Mouse (Mus musculus) neural tube, embryonic 13.5 days (tissue): Measurements from ENCODE around the gene Fam196b. TPM values are rescaled to one million over a fixed set of nuclear protein-coding genes. Genes with fewer than 3 reads are reported as not detected.
A peak's percentile ranks its signal among the peaks of the same experiment; 100 is the strongest.

ENCODE experiments used
- ATAC-seq: fragments of 200-750 bp; cut with Nextera tagmentation; 2 replicates; pipeline ENCODE4 v1.8.0; 2017; ENCODE audit warnings: low read depth, mild to moderate bottlenecking, moderate TSS enrichment, moderate library complexity
- H3K27ac ChIP-seq: fragments of 300-500 bp; sonication (generic); replicated peaks from 2 replicates; pipeline ENCODE4 v1.5.1; 2015; ENCODE audit warnings: moderate library complexity, mild to moderate bottlenecking, inconsistent platforms
- H3K27me3 ChIP-seq: fragments of 300-500 bp; sonication (generic); 2 replicates; pipeline ENCODE4 v1.6.1; 2015; ENCODE audit warnings: mild to moderate bottlenecking, inconsistent platforms
- H3K36me3 ChIP-seq: fragments of 300-500 bp; sonication (generic); 2 replicates; pipeline ENCODE4 v1.6.1; 2015; ENCODE audit warnings: mild to moderate bottlenecking, inconsistent platforms
- H3K4me1 ChIP-seq: fragments of 300-500 bp; sonication (generic); replicated peaks from 2 replicates; pipeline ENCODE4 v1.6.1; 2015; ENCODE audit warnings: inconsistent platforms
- H3K4me2 ChIP-seq: fragments of 300-500 bp; sonication (generic); 2 replicates; pipeline ENCODE4 v1.6.1; 2015; ENCODE audit warnings: inconsistent platforms, mild to moderate bottlenecking, moderate library complexity
- H3K4me3 ChIP-seq: fragments of 300-500 bp; sonication (generic); 2 replicates; pipeline ENCODE4 v1.5.1; 2015; ENCODE audit warnings: mild to moderate bottlenecking, inconsistent platforms
- H3K9ac ChIP-seq: fragments of 300-500 bp; sonication (generic); 2 replicates; pipeline ENCODE4 v1.6.1; 2015; ENCODE audit warnings: moderate library complexity, mild to moderate bottlenecking, inconsistent platforms
- H3K9me3 ChIP-seq: fragments of 300-500 bp; sonication (generic); 2 replicates; pipeline ENCODE4 v1.6.1; 2016; ENCODE audit warnings: inconsistent platforms
- WGBS: fragments of 180-500 bp; shearing (Covaris S2); methylation state at CpG from one replicate; pipeline ENCODE4 v1.1.7; 2015; 5-methylcytosine and 5-hydroxymethylcytosine counted together
- polyA plus RNA-seq: library from polyadenylated mRNA; unstranded; fragments of >200 nt; fragmentation: Nextera tagmentation; extraction: Ambion mirVana; gene quantifications from 2 replicates; pipeline ENCODE4 v1.2.1, GENCODE M21; 2015

The Fam196b gene
- polyA plus RNA-seq, 1 experiment from 2014 or later = 3.8 TPM

DNA sequence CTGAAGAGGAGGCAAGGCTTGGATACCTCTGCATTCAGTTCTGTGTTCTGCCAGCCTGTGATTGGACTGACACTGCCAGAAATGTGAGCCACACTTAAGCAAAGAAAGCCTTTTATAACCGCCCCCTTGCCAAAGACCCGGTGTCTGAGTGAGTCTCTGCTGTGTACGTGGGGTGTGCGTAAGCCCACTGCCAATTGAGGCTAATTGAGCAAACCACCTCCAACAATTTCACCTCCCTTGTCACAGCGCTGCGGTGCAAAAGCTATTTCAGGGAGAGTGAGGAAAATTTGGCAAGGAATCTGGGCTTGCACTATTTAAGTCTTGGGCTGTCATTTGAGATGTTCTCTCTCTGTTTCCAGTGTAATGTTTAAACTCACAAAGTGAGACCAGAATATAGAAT is 106.4 kb downstream of the Fam196b start:
- no peaks in the 10 kb centered on the region for H3K9me3 ChIP-seq
- peaks cover 5% of the 10 kb centered on the region; the same call in 1 of the 2 replicates for H3K27me3 ChIP-seq
- H3K36me3 ChIP-seq = no peaks in the 10 kb centered on the region
- H3K4me1 ChIP-seq = peaks cover 24% of the 10 kb centered on the region
- H3K4me3 ChIP-seq = no peak overlapping the region
- 52% methylated on average over 6 of the region's 6 CpGs for WGBS
- H3K4me2 ChIP-seq = no peak overlapping the region
- ATAC-seq = no peak
- H3K27ac ChIP-seq = no peak overlapping the region
- H3K9ac ChIP-seq = no peak overlapping the region

DNA sequence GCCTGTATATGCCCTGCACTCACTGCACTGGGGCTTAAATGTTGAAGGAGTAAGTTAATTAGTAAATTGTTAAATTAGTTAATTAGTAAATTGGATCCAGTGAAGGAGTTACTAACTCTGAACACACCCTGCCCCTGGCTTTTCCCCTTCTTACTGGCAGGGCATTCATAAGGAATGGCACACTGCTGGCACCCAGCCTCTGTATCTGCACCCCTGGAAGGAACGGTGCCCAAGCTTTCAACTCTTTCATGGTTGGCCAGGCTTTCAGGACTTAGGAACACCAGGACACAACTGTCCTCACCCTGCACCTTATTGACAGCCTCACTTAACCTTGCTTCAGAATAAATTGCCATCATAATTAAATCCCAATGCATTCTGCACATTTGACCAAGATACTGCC is 109.9 kb downstream of the Fam196b start:
- H3K4me3 ChIP-seq = no peak overlapping the region
- H3K4me2 ChIP-seq = no peak overlapping the region
- no peaks in the 10 kb centered on the region for H3K27me3 ChIP-seq
- H3K9me3 ChIP-seq = no peaks in the 10 kb centered on the region
- 86% methylated on average over 1 of the region's 1 CpGs for WGBS
- no peaks in the 10 kb centered on the region for H3K4me1 ChIP-seq
- no peaks in the 10 kb centered on the region for H3K36me3 ChIP-seq
- no peak overlapping the region for H3K9ac ChIP-seq
- ATAC-seq = no peak
- no peak overlapping the region for H3K27ac ChIP-seq

DNA sequence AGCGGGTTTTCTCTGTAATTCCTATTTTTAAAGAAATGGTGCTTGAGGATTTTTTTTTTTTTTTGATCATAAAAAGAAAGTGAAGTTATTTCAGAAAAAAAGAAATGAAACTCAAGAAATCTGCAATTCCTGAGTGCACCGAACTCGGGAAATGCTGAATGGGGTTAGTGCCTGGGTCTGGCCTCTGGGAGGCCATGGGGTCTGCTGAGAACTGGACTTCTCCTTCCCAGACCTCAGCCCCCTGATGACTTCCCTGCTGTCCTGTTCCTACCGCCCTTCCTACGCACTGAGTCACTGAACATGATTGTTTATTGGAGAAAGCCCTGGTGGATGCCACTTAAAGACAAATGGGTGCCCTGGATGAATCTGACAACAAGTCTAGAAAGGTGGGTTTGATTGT is 112.6 kb downstream of the Fam196b start:
- H3K4me3 ChIP-seq = no peak overlapping the region
- WGBS = 92% methylated on average over 5 of the region's 5 CpGs
- no peak overlapping the region for H3K4me2 ChIP-seq
- H3K36me3 ChIP-seq = no peaks in the 10 kb centered on the region
- H3K9ac ChIP-seq = no peak overlapping the region
- H3K9me3 ChIP-seq = no peaks in the 10 kb centered on the region
- H3K27me3 ChIP-seq = no peaks in the 10 kb centered on the region
- no peak for ATAC-seq
- H3K4me1 ChIP-seq = no peaks in the 10 kb centered on the region
- no peak overlapping the region for H3K27ac ChIP-seq

DNA sequence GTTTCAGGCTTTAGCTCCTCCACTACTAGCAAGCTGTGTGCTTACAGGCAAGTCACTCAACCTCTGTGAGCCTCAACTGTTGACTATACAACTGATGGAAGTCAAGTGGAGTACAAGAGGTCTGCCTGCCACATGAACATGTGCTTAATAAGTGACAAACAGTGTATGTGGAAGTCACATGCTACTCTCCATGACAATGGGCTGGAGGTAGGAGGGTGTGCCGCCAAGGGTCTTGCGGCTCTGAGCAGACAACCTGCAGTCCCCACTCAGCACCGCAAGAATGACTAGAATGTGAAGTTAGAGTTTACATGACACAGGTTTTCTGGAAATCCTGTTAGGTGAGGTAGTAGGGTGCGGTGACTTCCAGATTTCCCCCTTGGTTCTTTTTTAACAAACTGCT is 116.3 kb downstream of the Fam196b start:
- H3K27ac ChIP-seq = no peak overlapping the region
- no peaks in the 10 kb centered on the region for H3K27me3 ChIP-seq
- H3K4me3 ChIP-seq = no peak overlapping the region
- H3K9me3 ChIP-seq = no peaks in the 10 kb centered on the region
- H3K9ac ChIP-seq = no peak overlapping the region
- WGBS = 62% methylated on average over 4 of the region's 4 CpGs
- H3K4me1 ChIP-seq = no peaks in the 10 kb centered on the region
- no peaks in the 10 kb centered on the region for H3K36me3 ChIP-seq
- ATAC-seq = no peak
- no peak overlapping the region for H3K4me2 ChIP-seq

DNA sequence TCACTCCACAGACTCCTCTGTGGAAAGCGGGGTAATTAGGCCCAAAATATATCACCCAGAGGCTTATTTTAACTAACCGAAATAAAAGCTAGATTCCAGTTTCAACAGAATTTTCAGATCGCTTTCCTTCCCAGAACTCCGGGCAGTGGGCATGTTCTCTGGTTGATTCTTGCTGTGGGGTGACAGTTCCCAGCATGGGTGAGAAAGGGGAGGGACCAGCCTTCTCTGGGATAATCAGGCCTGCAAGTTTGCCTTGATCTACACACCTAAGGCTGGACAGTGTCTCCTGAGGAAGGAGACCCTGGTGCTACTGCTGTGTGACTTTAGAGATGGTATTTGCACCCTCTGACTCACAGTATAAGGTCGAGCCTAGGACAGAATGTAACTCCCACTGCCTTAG is 116.7 kb downstream of the Fam196b start:
- H3K4me3 ChIP-seq = no peak overlapping the region
- H3K9me3 ChIP-seq = no peaks in the 10 kb centered on the region
- H3K4me1 ChIP-seq = no peaks in the 10 kb centered on the region
- ATAC-seq = no peak
- no peak overlapping the region for H3K9ac ChIP-seq
- no peak overlapping the region for H3K4me2 ChIP-seq
- H3K27ac ChIP-seq = no peak overlapping the region
- WGBS = 60% methylated on average over 5 of the region's 5 CpGs
- H3K27me3 ChIP-seq = no peaks in the 10 kb centered on the region
- H3K36me3 ChIP-seq = no peaks in the 10 kb centered on the region

DNA sequence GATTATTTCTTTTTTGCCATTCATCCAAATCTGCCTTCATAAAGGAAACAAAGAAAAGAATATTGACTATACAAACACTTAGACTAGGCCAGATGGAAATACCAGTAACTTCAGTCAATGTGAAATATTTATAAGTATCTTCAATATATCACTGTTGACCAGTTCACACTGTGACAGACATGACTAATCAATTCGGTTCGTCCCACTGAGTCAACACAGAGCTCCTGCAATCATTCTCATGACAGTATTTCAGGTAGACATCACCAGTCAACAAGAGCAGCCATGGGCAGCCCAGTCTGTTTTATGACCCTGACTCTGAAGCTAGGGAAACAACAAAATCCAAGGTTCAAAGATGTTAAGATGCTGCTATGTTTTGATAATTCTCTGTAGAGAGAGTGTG is 117.4 kb downstream of the Fam196b start:
- WGBS = 25% methylated on average over 2 of the region's 2 CpGs
- no peak for ATAC-seq
- no peaks in the 10 kb centered on the region for H3K27me3 ChIP-seq

DNA sequence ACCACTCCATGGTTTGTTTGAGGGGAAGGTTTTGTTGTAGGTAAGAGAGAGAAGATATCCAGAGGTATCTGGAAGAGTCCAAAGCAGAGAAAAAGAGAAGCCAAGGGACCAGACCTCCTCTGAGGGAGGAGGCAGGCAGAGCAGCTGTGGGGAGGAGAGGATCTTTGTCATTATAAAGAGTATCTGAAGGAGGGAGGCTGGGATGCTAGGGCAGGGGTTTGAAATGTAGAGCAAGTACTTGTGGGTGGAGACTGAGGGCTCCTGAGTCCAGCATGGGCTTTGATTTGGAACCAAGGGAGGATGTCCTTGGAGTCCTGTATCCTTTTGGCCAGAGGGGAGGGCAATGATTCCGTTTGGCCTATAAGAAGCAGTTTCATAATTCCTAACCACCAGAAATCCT is 122.8 kb downstream of the Fam196b start:
- no peaks in the 10 kb centered on the region for H3K27me3 ChIP-seq
- H3K4me3 ChIP-seq = no peak overlapping the region
- no peak for ATAC-seq
- no peaks in the 10 kb centered on the region for H3K9me3 ChIP-seq
- WGBS = 74% methylated on average over 1 of the region's 1 CpGs
- no peaks in the 10 kb centered on the region for H3K4me1 ChIP-seq
- no peaks in the 10 kb centered on the region for H3K36me3 ChIP-seq
- no peak overlapping the region for H3K9ac ChIP-seq
- no peak overlapping the region for H3K4me2 ChIP-seq
- H3K27ac ChIP-seq = no peak overlapping the region

More for the DNA sequence above, 117.4 kb downstream of the Fam196b start:
- no peaks in the 10 kb centered on the region for H3K9me3 ChIP-seq
- H3K4me2 ChIP-seq = no peak overlapping the region
- H3K4me1 ChIP-seq = no peaks in the 10 kb centered on the region
- no peaks in the 10 kb centered on the region for H3K36me3 ChIP-seq
- H3K9ac ChIP-seq = no peak overlapping the region
- no peak overlapping the region for H3K27ac ChIP-seq
- no peak overlapping the region for H3K4me3 ChIP-seq

DNA sequence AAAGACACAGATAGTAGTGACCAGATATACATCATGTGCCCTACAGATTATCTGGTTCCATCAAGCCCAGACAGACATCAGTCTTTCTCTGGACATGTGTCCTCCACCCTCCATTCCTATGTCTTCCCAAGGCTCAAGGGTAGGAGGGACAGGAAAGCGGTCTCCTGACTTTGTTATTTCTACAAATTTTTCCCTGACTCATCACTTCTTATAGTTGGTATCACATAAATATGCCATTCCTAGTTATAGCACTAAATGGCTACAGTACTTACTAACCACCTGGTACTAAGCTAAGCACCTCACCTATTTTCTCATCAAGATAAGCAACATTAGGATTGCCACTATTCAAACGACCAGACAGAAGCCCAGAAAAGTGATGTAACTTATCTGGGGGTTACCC is 123.8 kb downstream of the Fam196b start:
- Histone ChIP-seq H3K9me3 (no peaks in the 10 kb centered on the region), H3K27ac (no peak overlapping the region), H3K4me3 (no peak overlapping the region), H3K36me3 (no peaks in the 10 kb centered on the region), H3K4me2 (no peak overlapping the region), H3K9ac (no peak overlapping the region), H3K4me1 (no peaks in the 10 kb centered on the region), H3K27me3 (no peaks in the 10 kb centered on the region)
- ATAC-seq = no peak
- WGBS = 70% methylated on average over 2 of the region's 2 CpGs

DNA sequence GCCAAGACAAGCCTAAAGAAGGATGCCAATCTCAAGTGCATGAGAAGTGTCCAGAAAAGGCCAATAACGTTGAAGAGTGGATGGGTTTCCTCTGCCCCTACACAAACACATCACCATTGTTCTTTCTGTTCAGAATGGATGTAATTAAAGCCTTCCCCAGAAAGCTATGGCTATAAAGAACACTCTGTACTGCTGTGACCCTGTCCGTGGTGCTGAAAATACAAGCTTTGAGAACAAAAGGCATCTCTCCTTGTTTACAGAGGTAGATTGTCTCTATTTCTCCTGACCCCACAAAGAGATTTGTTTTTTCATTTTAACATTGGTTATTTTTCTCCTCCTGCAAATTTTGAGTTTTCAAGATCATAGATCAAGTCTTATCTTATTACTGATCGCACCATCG is 133.3 kb downstream of the Fam196b start:
- Histone ChIP-seq H3K9ac (no peak overlapping the region), H3K36me3 (no peaks in the 10 kb centered on the region), H3K27ac (no peak overlapping the region), H3K4me1 (no peaks in the 10 kb centered on the region), H3K27me3 (no peaks in the 10 kb centered on the region), H3K4me2 (no peak overlapping the region), H3K4me3 (no peak overlapping the region), H3K9me3 (no peaks in the 10 kb centered on the region)
- no peak for ATAC-seq
- WGBS = 41% methylated on average over 4 of the region's 4 CpGs

DNA sequence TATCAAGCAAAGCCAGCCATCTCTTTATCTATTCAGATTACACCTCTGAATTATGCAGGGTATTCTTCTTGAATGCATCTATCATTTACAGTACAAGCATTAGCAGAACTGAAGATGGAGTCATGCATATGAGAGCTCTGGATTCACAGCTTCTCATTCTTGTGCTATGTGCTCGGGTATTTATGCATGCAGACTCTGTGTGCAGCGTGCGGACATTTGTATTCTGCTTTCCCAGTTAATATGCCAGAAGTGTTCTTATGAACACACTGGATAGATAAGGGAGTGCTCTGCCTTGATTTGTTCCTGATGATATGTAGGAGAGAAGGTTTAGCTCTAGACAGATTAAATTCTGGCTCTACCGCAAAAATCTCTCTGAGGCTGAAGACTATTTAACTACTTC is 135.3 kb downstream of the Fam196b start:
- H3K36me3 ChIP-seq = no peaks in the 10 kb centered on the region
- no peak overlapping the region for H3K27ac ChIP-seq
- H3K9ac ChIP-seq = no peak overlapping the region
- H3K9me3 ChIP-seq = no peaks in the 10 kb centered on the region
- H3K4me1 ChIP-seq = no peaks in the 10 kb centered on the region
- H3K27me3 ChIP-seq = no peaks in the 10 kb centered on the region
- H3K4me2 ChIP-seq = no peak overlapping the region
- WGBS = 80% methylated on average over 4 of the region's 4 CpGs
- H3K4me3 ChIP-seq = no peak overlapping the region
- no peak for ATAC-seq

DNA sequence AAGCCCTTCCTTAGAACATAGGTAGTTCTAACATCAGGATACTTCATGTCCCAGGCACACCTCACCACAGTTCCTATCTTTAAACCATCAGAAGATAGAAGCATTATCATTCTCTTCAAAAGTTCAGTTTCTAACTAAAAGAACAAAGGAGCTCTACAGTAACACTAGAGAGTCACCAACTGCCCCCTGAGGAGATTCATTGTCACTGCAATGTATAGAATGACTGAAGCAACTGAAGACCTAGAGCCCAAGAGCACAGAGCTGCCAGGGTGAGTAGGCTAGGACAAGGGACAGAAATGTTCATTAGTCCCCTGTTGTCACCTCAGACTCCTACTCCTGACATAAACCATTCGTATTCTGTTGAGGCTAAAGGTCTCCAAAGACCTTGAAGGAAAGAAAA is 152.4 kb downstream of the Fam196b start:
- Histone ChIP-seq H3K9ac (no peak overlapping the region), H3K27me3 (no peaks in the 10 kb centered on the region), H3K9me3 (no peaks in the 10 kb centered on the region), H3K4me2 (no peak overlapping the region), H3K4me1 (peaks cover 12% of the 10 kb centered on the region; the same call in 1 of the 2 replicates), H3K36me3 (no peaks in the 10 kb centered on the region), H3K27ac (no peak overlapping the region), H3K4me3 (no peak overlapping the region)
- no peak for ATAC-seq
- 46% methylated on average over 1 of the region's 1 CpGs for WGBS

DNA sequence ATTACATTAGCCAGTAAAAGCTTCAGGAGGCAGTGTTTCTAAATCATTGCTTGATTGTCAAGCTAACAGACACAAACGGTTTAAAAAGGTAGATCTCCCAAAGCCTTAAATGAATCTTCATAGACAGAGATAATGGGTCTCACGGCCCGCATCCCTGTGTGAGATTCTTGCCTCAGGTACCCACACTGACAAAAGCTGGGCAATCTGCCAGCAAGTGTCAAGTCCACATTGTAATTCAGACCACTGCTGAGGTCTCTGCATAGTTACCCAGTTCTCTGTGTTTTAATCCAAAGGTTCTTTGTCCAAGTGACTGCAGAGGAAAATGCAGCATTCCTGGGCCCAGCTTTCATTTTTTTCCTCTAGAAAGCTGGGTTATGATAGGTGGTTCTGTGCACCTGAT is 153.9 kb downstream of the Fam196b start:
- Histone ChIP-seq H3K36me3 (no peaks in the 10 kb centered on the region), H3K4me3 (no peak overlapping the region), H3K4me1 (peaks cover 12% of the 10 kb centered on the region; the same call in 1 of the 2 replicates), H3K27ac (peak overlapping the region; percentile 18; the same call in 1 of the 2 replicates), H3K27me3 (no peaks in the 10 kb centered on the region; the same call in 1 of the 2 replicates), H3K4me2 (no peak overlapping the region), H3K9me3 (no peaks in the 10 kb centered on the region), H3K9ac (no peak overlapping the region)
- ATAC-seq = no peak
- 35% methylated on average over 3 of the region's 3 CpGs for WGBS

DNA sequence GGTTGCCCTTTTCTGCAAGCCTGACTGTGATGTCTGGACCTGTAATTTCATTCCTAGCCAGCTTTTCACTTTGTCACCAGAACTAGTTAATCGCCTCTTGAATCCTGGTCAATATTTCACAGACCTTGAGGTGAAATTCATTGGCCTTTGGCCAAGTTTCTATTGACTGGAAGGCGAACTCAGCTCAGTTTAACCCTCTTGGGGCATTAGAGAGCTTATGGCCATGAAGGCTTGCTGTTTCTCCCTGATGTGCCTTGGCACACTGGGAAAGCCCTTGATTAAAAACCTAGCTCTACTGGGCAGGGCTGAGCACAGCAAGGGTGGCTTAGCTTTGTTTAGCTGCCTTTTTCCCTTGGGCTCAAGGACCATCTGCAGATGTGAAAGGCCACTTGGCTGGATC is 155.2 kb downstream of the Fam196b start:
- H3K4me3 ChIP-seq = no peak overlapping the region
- no peak overlapping the region for H3K27ac ChIP-seq
- H3K9ac ChIP-seq = no peak overlapping the region
- no peaks in the 10 kb centered on the region for H3K9me3 ChIP-seq
- H3K4me2 ChIP-seq = no peak overlapping the region
- no peaks in the 10 kb centered on the region for H3K36me3 ChIP-seq
- ATAC-seq = no peak
- WGBS = 62% methylated on average over 2 of the region's 2 CpGs
- H3K27me3 ChIP-seq = no peaks in the 10 kb centered on the region; the same call in 1 of the 2 replicates
- peaks cover 14% of the 10 kb centered on the region; the same call in 1 of the 2 replicates for H3K4me1 ChIP-seq
